Mouse (Mus musculus) kidney, adult 18-20 months (tissue): ENCODE results near the gene Furin.
"Not testable (repeated sequence)": the region's sequence is repeated elsewhere in the genome, so short reads cannot be mapped to it uniquely, and the experiment has no call there.

Source experiments
- DNase-seq: peaks from one replicate; pipeline ENCODE4 v3.0.0; 2021

Gene Furin

GRCm38 (mm10) chr7:80400571-80400970 lies 4.7 kb downstream of the Furin start:
- peak; percentile 72 for DNase-seq

GRCm38 (mm10) chr7:80400099-80400498 lies 5.1 kb downstream of the Furin start:
- peak; percentile 83 for DNase-seq

GRCm38 (mm10) chr7:80398654-80399444 lies 6.4 kb downstream of the Furin start:
- DNase-seq: no peak

- no peak for DNase-seq
Observed at GRCm38 (mm10) chr7:80397986-80398385, 7.2 kb downstream of the Furin start.

- not testable (repeated sequence) for DNase-seq
Observed at GRCm38 (mm10) chr7:80396427-80396826, 8.8 kb downstream of the Furin start.

- no peak for DNase-seq
Observed at GRCm38 (mm10) chr7:80394600-80394999, 10.6 kb downstream of the Furin start.

- no peak for DNase-seq
Observed at GRCm38 (mm10) chr7:80392119-80392518, 13.1 kb downstream of the Furin start.

GRCm38 (mm10) chr7:80387633-80388543 lies 17.3 kb downstream of the Furin start, which contains the start of gene Fes:
Fes (minus strand) TSS chr7:80387946.
- DNase-seq: peak; percentile 73

- DNase-seq: peak; percentile 14
Observed at GRCm38 (mm10) chr7:80387033-80387632, 18.1 kb downstream of the Furin start.

GRCm38 (mm10) chr7:80386235-80386930 lies 18.9 kb downstream of the Furin start:
- DNase-seq: peak; percentile 91

GRCm38 (mm10) chr7:80382919-80383318 lies 22.3 kb downstream of the Furin start:
- no peak for DNase-seq

- DNase-seq: peak; percentile 46
Observed at GRCm38 (mm10) chr7:80379531-80379930, 25.7 kb downstream of the Furin start.

GRCm38 (mm10) chr7:80377471-80377870 lies 27.8 kb downstream of the Furin start:
- peak; percentile 85 for DNase-seq

- DNase-seq: no peak
Observed at GRCm38 (mm10) chr7:80376192-80376591, 29.0 kb downstream of the Furin start.

GRCm38 (mm10) chr7:80375376-80376039 lies 29.7 kb downstream of the Furin start:
- no peak for DNase-seq

- DNase-seq: no peak
Observed at GRCm38 (mm10) chr7:80374733-80375132, 30.5 kb downstream of the Furin start.

- DNase-seq: no peak
Observed at GRCm38 (mm10) chr7:80374280-80374679, 31.0 kb downstream of the Furin start.

- no peak for DNase-seq
Observed at GRCm38 (mm10) chr7:80373850-80374249, 31.4 kb downstream of the Furin start.

GRCm38 (mm10) chr7:80373352-80373751 lies 31.9 kb downstream of the Furin start:
- no peak for DNase-seq

- no peak for DNase-seq
Observed at GRCm38 (mm10) chr7:80372667-80373066, 32.6 kb downstream of the Furin start.

GRCm38 (mm10) chr7:80372166-80372565 lies 33.1 kb downstream of the Furin start:
- no peak for DNase-seq
